Mouse (Mus musculus) myocyte (in vitro differentiated cells): ENCODE measurements around the gene Syn3. TPM values are rescaled to one million over a fixed set of nuclear protein-coding genes. Genes with fewer than 3 reads are reported as not detected.

Source experiments
- H3K27me3 ChIP-seq: one replicate; pipeline ENCODE4 v1.6.1; 2011; ENCODE audit not compliant: control insufficient read depth, insufficient read depth, insufficient read length
- H3K36me3 ChIP-seq: one replicate; pipeline ENCODE4 v1.6.1; 2011; ENCODE audit not compliant: control insufficient read depth, insufficient read depth
- H3K4me2 ChIP-seq: one replicate; pipeline ENCODE4 v1.6.1; 2011; ENCODE audit warnings: low read depth, control low read depth
- H3K4me3 ChIP-seq: one replicate; pipeline ENCODE4 v1.5.1; 2011; ENCODE audit warnings: mild to moderate bottlenecking, control low read depth, moderate library complexity
- H3K79me2 ChIP-seq: one replicate; pipeline ENCODE4 v1.6.1; 2011; ENCODE audit not compliant: control insufficient read depth, insufficient read depth
- H3ac ChIP-seq: one replicate; pipeline ENCODE4 v1.6.1; 2011; ENCODE audit not compliant: control insufficient read depth, insufficient read length
- CEBPB ChIP-seq: IDR thresholded peaks from 2 replicates; pipeline ENCODE4 v1.6.1; 2011; ENCODE audit warnings: mild to moderate bottlenecking, moderate library complexity; ENCODE audit not compliant: poor library complexity, insufficient read depth, severe bottlenecking
- E2F4 ChIP-seq: IDR thresholded peaks from one replicate; pipeline ENCODE4 v1.6.1; 2011; ENCODE audit warnings: mild to moderate bottlenecking, control low read depth, moderate library complexity; ENCODE audit not compliant: insufficient read depth
- MAX ChIP-seq: IDR thresholded peaks from one replicate; pipeline ENCODE4 v1.6.1; 2011; ENCODE audit warnings: low read depth, mild to moderate bottlenecking, control low read depth
- MYOD1 ChIP-seq, 3 experiments: IDR thresholded peaks; one replicate each; pipeline ENCODE4 v1.6.1; 2011; ENCODE audit warnings: control low read depth in 2 of 3, low read depth in 2 of 3, mild to moderate bottlenecking in 2 of 3, moderate library complexity in 1 of 3; ENCODE audit not compliant: insufficient read length in 2 of 3, control insufficient read depth in 1 of 3
- MYOG ChIP-seq, 3 experiments: IDR thresholded peaks; one replicate each; pipeline ENCODE4 v1.6.1; 2011; ENCODE audit warnings: control low read depth in 2 of 3, low read depth in 2 of 3, mild to moderate bottlenecking in 2 of 3; ENCODE audit not compliant: insufficient read length in 2 of 3, control insufficient read depth in 1 of 3, insufficient read depth in 1 of 3
- POLR2A ChIP-seq: IDR thresholded peaks from one replicate; pipeline ENCODE4 v1.6.1; 2011; ENCODE audit warnings: low read depth, mild to moderate bottlenecking, control low read depth, moderate library complexity; ENCODE audit not compliant: insufficient read length
- POLR2AphosphoS2 ChIP-seq: IDR thresholded peaks from one replicate; pipeline ENCODE4 v1.6.1; 2011; ENCODE audit warnings: low read depth, control low read depth; ENCODE audit not compliant: insufficient read length
- REST ChIP-seq: IDR thresholded peaks from one replicate; pipeline ENCODE4 v1.6.1; 2011; ENCODE audit warnings: mild to moderate bottlenecking, control low read depth, moderate library complexity; ENCODE audit not compliant: insufficient read depth, insufficient read length
- SRF ChIP-seq: IDR thresholded peaks from one replicate; pipeline ENCODE4 v1.6.1; 2011; ENCODE audit warnings: low read depth; ENCODE audit not compliant: control insufficient read depth, insufficient read length
- TCF12 ChIP-seq: IDR thresholded peaks from one replicate; pipeline ENCODE4 v1.6.1; 2011; ENCODE audit warnings: mild to moderate bottlenecking, control low read depth; ENCODE audit not compliant: poor library complexity, insufficient read depth, severe bottlenecking
- TCF3 ChIP-seq: IDR thresholded peaks from one replicate; pipeline ENCODE4 v1.6.1; 2011; ENCODE audit warnings: low read depth, control low read depth; ENCODE audit not compliant: insufficient read length
- USF1 ChIP-seq: IDR thresholded peaks from one replicate; pipeline ENCODE4 v1.6.1; 2011; ENCODE audit warnings: low read depth, mild to moderate bottlenecking, control low read depth, moderate library complexity
- polyA plus RNA-seq: library from polyadenylated mRNA; unstranded; fragments of >200 nt; fragmentation: generic; extraction: Trizol; gene quantifications from one replicate; pipeline ENCODE4 v1.2.1, GENCODE M21; 2012; ENCODE audit warnings: missing spikeins

The Syn3 gene
- polyA plus RNA-seq, 1 experiment, result 0.08 TPM

DNA sequence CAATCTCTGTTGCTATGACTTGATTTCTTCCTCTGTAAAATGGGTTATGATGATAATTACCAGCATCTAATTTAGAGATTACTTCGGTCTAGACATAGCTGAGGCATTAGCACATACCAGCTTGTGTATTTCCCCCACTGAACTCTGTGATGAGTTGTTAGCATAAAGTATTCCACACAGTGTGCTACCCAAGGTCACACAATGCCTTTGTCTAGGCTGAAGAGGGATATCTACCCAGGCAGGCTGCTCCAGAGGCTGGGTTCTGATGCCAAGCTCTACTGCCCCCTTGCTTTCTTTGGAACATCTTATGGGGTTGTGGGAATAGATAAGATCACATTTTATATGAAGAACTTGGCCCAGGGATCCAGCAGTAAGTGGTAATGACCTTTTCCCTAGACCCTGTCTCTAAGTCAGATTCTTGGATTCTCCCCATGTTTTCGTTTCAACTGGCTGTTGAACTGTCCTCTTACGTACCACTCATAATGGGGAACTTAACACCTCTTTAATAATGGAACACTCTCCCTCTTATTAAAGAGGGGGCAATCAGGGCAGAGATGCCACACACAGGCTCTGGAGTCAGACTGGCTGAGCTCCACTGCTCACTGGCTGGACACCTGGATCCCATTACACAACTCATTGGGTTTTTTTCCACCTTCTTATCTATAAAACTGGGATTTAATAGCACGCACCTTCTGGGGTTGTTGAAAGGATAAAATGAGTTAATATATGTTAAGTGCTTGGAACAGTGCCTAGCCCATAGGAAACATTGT, 100.9 kb downstream of the Syn3 start:
- no peak for TF ChIP-seq CEBPB
- TF ChIP-seq E2F4, result no peak
- no peak for TF ChIP-seq USF1
- no peak for TF ChIP-seq POLR2AphosphoS2
- no peak for TF ChIP-seq TCF12
- TF ChIP-seq MYOG (IDR thresholded peaks at IDR 0.05; ENCODE audit: control insufficient read depth in 1 of 3, insufficient read depth in 1 of 3, insufficient read length in 2 of 3, low read depth in 2 of 3), result no peak
- TF ChIP-seq MYOD1 (IDR thresholded peaks at IDR 0.05; ENCODE audit: control insufficient read depth in 1 of 3, insufficient read length in 2 of 3, low read depth in 2 of 3), result no peak
- no peaks in the 10 kb centered on the region for H3K36me3 ChIP-seq
- no peaks in the 10 kb centered on the region for H3K27me3 ChIP-seq
- no peaks in the 10 kb centered on the region for H3K79me2 ChIP-seq
- H3K4me2 ChIP-seq, result no peak overlapping the region
- H3K4me3 ChIP-seq, result no peak overlapping the region
- H3ac ChIP-seq, result no peak overlapping the region

GRCm38 (mm10) chr10:86392399-86392798, 106.3 kb downstream of the Syn3 start:
- H3K4me3 ChIP-seq, result no peak overlapping the region
- TF ChIP-seq POLR2A (no peak), POLR2AphosphoS2 (no peak), REST (no peak), MYOD1 (IDR thresholded peaks at IDR 0.05; ENCODE audit: control insufficient read depth in 1 of 3, insufficient read length in 2 of 3, low read depth in 2 of 3) (no peak), USF1 (no peak), TCF3 (no peak), TCF12 (no peak), E2F4 (no peak), CEBPB (no peak), MYOG (IDR thresholded peaks at IDR 0.05; ENCODE audit: control insufficient read depth in 1 of 3, insufficient read depth in 1 of 3, insufficient read length in 2 of 3, low read depth in 2 of 3) (no peak), SRF (no peak), MAX (no peak)
- no peak overlapping the region for H3K4me2 ChIP-seq
- no peaks in the 10 kb centered on the region for H3K79me2 ChIP-seq
- H3K36me3 ChIP-seq, result no peaks in the 10 kb centered on the region
- H3K27me3 ChIP-seq, result no peaks in the 10 kb centered on the region
- no peak overlapping the region for H3ac ChIP-seq

DNA sequence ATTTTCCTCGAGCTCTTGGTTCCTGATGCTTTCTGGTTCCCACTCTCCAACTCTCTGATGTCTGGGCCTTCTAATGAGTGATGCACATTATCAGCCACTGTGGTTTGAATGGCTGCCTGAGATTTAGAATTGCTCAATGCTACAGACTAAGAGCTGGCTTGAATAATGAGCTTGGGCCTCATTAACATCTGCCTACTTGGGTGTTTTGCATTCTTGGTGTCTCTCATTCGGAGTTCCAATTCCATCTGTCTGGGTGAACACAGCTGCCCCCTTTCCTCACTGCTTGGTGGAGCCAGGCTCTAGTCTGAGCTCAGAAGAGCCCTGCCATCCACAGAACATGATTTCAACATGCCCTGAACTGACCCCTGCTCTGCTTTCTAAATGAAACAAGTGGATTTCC, 108.8 kb downstream of the Syn3 start:
- H3ac ChIP-seq, result no peak overlapping the region
- no peaks in the 10 kb centered on the region for H3K36me3 ChIP-seq
- no peaks in the 10 kb centered on the region for H3K27me3 ChIP-seq
- no peak overlapping the region for H3K4me2 ChIP-seq
- H3K4me3 ChIP-seq, result no peak overlapping the region
- H3K79me2 ChIP-seq, result no peaks in the 10 kb centered on the region
- TF ChIP-seq MAX, result no peak
- TF ChIP-seq MYOG (IDR thresholded peaks at IDR 0.05; ENCODE audit: control insufficient read depth in 1 of 3, insufficient read depth in 1 of 3, insufficient read length in 2 of 3, low read depth in 2 of 3), result peak in 1 of 3 experiments; percentile 34
- TF ChIP-seq REST, result no peak
- no peak for TF ChIP-seq USF1
- TF ChIP-seq POLR2A, result no peak
- TF ChIP-seq POLR2AphosphoS2, result no peak
- peak; percentile 81 for TF ChIP-seq CEBPB
- peak in 2 of 3 experiments; percentile 33 to 40 for TF ChIP-seq MYOD1 (IDR thresholded peaks at IDR 0.05; ENCODE audit: control insufficient read depth in 1 of 3, insufficient read length in 2 of 3, low read depth in 2 of 3)
- no peak for TF ChIP-seq TCF12
- TF ChIP-seq E2F4, result no peak
- no peak for TF ChIP-seq SRF
- TF ChIP-seq TCF3, result no peak

GRCm38 (mm10) chr10:86389357-86389756, 109.3 kb downstream of the Syn3 start:
- Histone ChIP-seq H3K36me3 (no peaks in the 10 kb centered on the region), H3K79me2 (no peaks in the 10 kb centered on the region), H3K4me3 (no peak overlapping the region), H3K27me3 (no peaks in the 10 kb centered on the region), H3K4me2 (no peak overlapping the region), H3ac (no peak overlapping the region)
- TF ChIP-seq MYOG (IDR thresholded peaks at IDR 0.05; ENCODE audit: control insufficient read depth in 1 of 3, insufficient read depth in 1 of 3, insufficient read length in 2 of 3, low read depth in 2 of 3), result no peak
- TF ChIP-seq E2F4, result no peak
- no peak for TF ChIP-seq TCF3
- no peak for TF ChIP-seq POLR2A
- no peak for TF ChIP-seq USF1
- no peak for TF ChIP-seq POLR2AphosphoS2
- no peak for TF ChIP-seq MYOD1 (IDR thresholded peaks at IDR 0.05; ENCODE audit: control insufficient read depth in 1 of 3, insufficient read length in 2 of 3, low read depth in 2 of 3)
- no peak for TF ChIP-seq SRF
- no peak for TF ChIP-seq MAX
- no peak for TF ChIP-seq CEBPB
- no peak for TF ChIP-seq REST
- no peak for TF ChIP-seq TCF12
